Mouse (Mus musculus): ENCODE results near the gene Slit3. TPM values are rescaled to one million over a fixed set of nuclear protein-coding genes. Genes with fewer than 3 reads are reported as not detected.

The Slit3 gene
- total and polyA plus RNA-seq, 3 experiments, result 0.55 to 4.8 (median 2.8) TPM

DNA sequence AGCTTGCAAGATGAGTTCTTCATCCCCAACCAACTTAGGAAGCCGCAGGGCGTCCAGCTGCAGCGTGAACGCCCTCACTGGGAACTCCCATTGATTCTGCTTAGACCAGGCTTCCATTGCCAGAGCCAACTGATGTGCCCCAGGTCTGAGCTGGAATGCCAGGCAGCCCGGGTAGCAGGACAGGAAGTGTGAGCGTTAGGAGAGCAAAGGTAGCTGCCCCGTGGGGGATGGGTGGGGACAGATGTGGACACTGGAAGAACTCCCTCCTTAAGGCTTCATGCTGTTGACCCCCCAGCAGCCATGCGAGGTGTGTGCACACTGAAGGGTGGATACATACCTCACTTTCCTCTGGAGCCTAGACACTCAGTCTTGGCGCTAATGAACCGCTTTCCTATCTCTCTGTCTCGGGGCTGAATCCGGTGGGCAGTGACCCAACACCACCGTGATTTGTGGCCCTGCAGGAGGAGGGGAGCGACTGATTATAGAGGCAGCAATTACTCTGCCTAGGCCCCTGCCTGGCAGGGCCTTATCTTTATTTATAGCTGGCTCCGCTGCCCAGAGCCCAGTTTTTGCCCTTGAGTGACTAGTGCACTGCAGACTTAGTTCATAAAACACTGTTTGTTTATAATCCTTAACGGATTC is 157.2 kb downstream of the Slit3 start:
- no peak overlapping the region for H3K4me3 ChIP-seq (replicated peaks in 1 of 3; ENCODE audit: low read depth in 2 of 3, low read length in 2 of 3, poor library complexity in 1 of 3)
- H3K27ac ChIP-seq (ENCODE audit: insufficient read depth, low read depth), result no peak overlapping the region
- peaks cover 2% of the 10 kb centered on the region for H3K27me3 ChIP-seq (replicated peaks)
- TF ChIP-seq SMC3 (IDR thresholded peaks at IDR 0.05; ENCODE audit: low read depth, low read length), result no peak
- no peak for TF ChIP-seq NRF1 (IDR thresholded peaks at IDR 0.05; ENCODE audit: low read depth, low read length)
- TF ChIP-seq TBP (conservative IDR thresholded peaks at IDR 0.05; ENCODE audit: low read depth, low read length), result no peak
- no peak for TF ChIP-seq KAT2A (IDR thresholded peaks at IDR 0.05; ENCODE audit: insufficient replicate concordance, low read length)
- no peak for TF ChIP-seq MEF2A (IDR thresholded peaks at IDR 0.05; ENCODE audit: borderline replicate concordance, low read depth, low read length)
- no peak for TF ChIP-seq SIN3A (IDR thresholded peaks at IDR 0.05; ENCODE audit: low read length)
- no peak for TF ChIP-seq MAFK (IDR thresholded peaks at IDR 0.05; ENCODE audit: insufficient replicate concordance, low read length)
- TF ChIP-seq IRF4 (IDR thresholded peaks at IDR 0.05; ENCODE audit: low read depth, low read length), result no peak
- TF ChIP-seq PAX5 (IDR thresholded peaks at IDR 0.05; ENCODE audit: low read length), result no peak
- TF ChIP-seq MAX (IDR thresholded peaks at IDR 0.05; ENCODE audit: low read length), result no peak
- no peak for TF ChIP-seq RAD21 (IDR thresholded peaks at IDR 0.05; ENCODE audit: low read depth, low read length)
- TF ChIP-seq USF1 (IDR thresholded peaks at IDR 0.05; ENCODE audit: low read depth, low read length), result no peak
- TF ChIP-seq ZKSCAN1 (IDR thresholded peaks at IDR 0.05; ENCODE audit: borderline replicate concordance, low read depth, low read length), result no peak
- TF ChIP-seq RCOR1 (conservative IDR thresholded peaks at IDR 0.05; ENCODE audit: low read depth, low read length), result no peak
- TF ChIP-seq JUND (conservative IDR thresholded peaks at IDR 0.05; ENCODE audit: low read depth, low read length), result no peak
- TF ChIP-seq POLR2A (IDR thresholded peaks at IDR 0.05; ENCODE audit: low read depth, low read length), result no peak
- no peak for TF ChIP-seq ELF1 (IDR thresholded peaks at IDR 0.05; ENCODE audit: low read depth, low read length)
- DNase-seq (ENCODE audit: extremely low read depth), result no peak
- dilution Hi-C loops (cut with MboI; ENCODE audit: extremely low pct_ligation_motif_present, extremely low pct_unique_long_range_greater_than_20kb, low sequenced_read_pairs), result no loop called here
- H3K79me2 ChIP-seq (replicated peaks; ENCODE audit: control insufficient read depth, extremely low read depth, insufficient read depth, poor library complexity, severe bottlenecking), result no peaks in the 10 kb centered on the region
- no peaks in the 10 kb centered on the region for H3K9me3 ChIP-seq (replicated peaks; ENCODE audit: low read length)
- in situ Hi-C loops (cut with MboI; ENCODE audit: low pct_ligation_motif_present, low pct_unique_long_range_greater_than_20kb, low sequenced_read_pairs), result no loop called here
- no peaks in the 10 kb centered on the region for H3K36me3 ChIP-seq (replicated peaks in 1 of 2; ENCODE audit: control insufficient read depth in 1 of 2, insufficient read depth in 1 of 2, low read length in 1 of 2)
- H3K9ac ChIP-seq (ENCODE audit: insufficient read depth, low read depth), result no peak overlapping the region
- no peaks in the 10 kb centered on the region for H3K4me1 ChIP-seq (ENCODE audit: control insufficient read depth in 1 of 2, insufficient read depth in 2 of 2)
- no peak overlapping the region for H3K4me2 ChIP-seq (ENCODE audit: insufficient read depth, low read depth, poor library complexity, severe bottlenecking)

DNA sequence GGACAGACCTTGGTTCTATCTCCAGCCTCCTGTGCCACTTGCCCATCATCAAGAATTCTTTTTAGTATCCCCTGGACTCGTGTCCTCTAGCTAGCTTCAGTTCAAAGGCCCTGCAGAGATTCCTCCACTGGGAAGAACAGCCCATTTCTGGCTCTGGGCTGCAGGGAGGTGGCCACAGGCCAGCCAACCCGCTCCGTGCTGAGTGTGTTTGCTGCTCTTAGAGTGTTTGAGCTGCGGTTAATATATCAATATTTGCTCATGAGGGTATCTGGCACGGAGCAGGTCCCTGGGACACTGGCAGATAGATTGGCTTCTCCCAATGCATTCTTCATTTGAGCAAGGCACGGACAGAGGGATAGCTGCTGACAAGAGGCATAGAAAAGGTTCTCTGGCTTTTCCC is 159.8 kb downstream of the Slit3 start:
- Histone ChIP-seq H3K9me3 (replicated peaks; ENCODE audit: low read length) (no peaks in the 10 kb centered on the region), H3K36me3 (replicated peaks in 1 of 2; ENCODE audit: control insufficient read depth in 1 of 2, insufficient read depth in 1 of 2, low read length in 1 of 2) (no peaks in the 10 kb centered on the region), H3K9ac (ENCODE audit: insufficient read depth, low read depth) (no peak overlapping the region), H3K4me1 (ENCODE audit: control insufficient read depth in 1 of 2, insufficient read depth in 2 of 2) (no peaks in the 10 kb centered on the region), H3K27ac (ENCODE audit: insufficient read depth, low read depth) (no peak overlapping the region), H3K4me3 (replicated peaks in 1 of 3; ENCODE audit: low read depth in 2 of 3, low read length in 2 of 3, poor library complexity in 1 of 3) (no peak overlapping the region), H3K27me3 (replicated peaks) (peaks cover 2% of the 10 kb centered on the region), H3K79me2 (replicated peaks; ENCODE audit: control insufficient read depth, extremely low read depth, insufficient read depth, poor library complexity, severe bottlenecking) (no peaks in the 10 kb centered on the region), H3K4me2 (ENCODE audit: insufficient read depth, low read depth, poor library complexity, severe bottlenecking) (no peak overlapping the region)
- in situ Hi-C loops (cut with MboI; ENCODE audit: low pct_ligation_motif_present, low pct_unique_long_range_greater_than_20kb, low sequenced_read_pairs) (no loop called here), dilution Hi-C loops (cut with MboI; ENCODE audit: extremely low pct_ligation_motif_present, extremely low pct_unique_long_range_greater_than_20kb, low sequenced_read_pairs) (no loop called here)
- no peak for DNase-seq (ENCODE audit: extremely low read depth)
- TF ChIP-seq SMC3 (IDR thresholded peaks at IDR 0.05; ENCODE audit: low read depth, low read length) (no peak), JUND (conservative IDR thresholded peaks at IDR 0.05; ENCODE audit: low read depth, low read length) (no peak), ETS1 (conservative IDR thresholded peaks at IDR 0.05; ENCODE audit: low read depth, low read length) (no peak), NRF1 (IDR thresholded peaks at IDR 0.05; ENCODE audit: low read depth, low read length) (no peak), ZNF384 (IDR thresholded peaks at IDR 0.05; ENCODE audit: low read depth, low read length) (no peak)
